Mouse (Mus musculus): ENCODE data around the gene Ninj2.

GRCm38 (mm10) chr6:120179044-120179755 lies 86.0 kb downstream of the Ninj2 start:
- TF ChIP-seq CTCF (IDR thresholded peaks at IDR 0.05; ENCODE audit: low read depth, low read length) (no peak), GATA1 (IDR thresholded peaks at IDR 0.05; ENCODE audit: borderline replicate concordance, low read length) (no peak), POLR2AphosphoS5 (IDR thresholded peaks at IDR 0.05; ENCODE audit: insufficient replicate concordance, low read depth, low read length) (no peak), TAL1 (conservative IDR thresholded peaks at IDR 0.05; ENCODE audit: low read depth, low read length) (no peak)

Data from G1E (cell line).